Mouse (Mus musculus) spleen, postnatal 14 days (tissue): ENCODE data around the gene Chka.

Experiments used
- DNase-seq, 2 experiments: peaks; one replicate each; pipeline ENCODE4 v3.0.0; 2021 to 2022; ENCODE audit warnings: low spot score in 2 of 2

The Chka gene

GRCm38 (mm10) chr19:3846676-3847604 is 4.6 kb upstream of the Chka start:
- DNase-seq: no peak

- DNase-seq: no peak
These were observed 3.9 kb upstream of the Chka start for GRCm38 (mm10) chr19:3847711-3848110.

GRCm38 (mm10) chr19:3848207-3848808 is 3.3 kb upstream of the Chka start:
- no peak for DNase-seq

GRCm38 (mm10) chr19:3849251-3849650 is 2.3 kb upstream of the Chka start:
- no peak for DNase-seq

DNA sequence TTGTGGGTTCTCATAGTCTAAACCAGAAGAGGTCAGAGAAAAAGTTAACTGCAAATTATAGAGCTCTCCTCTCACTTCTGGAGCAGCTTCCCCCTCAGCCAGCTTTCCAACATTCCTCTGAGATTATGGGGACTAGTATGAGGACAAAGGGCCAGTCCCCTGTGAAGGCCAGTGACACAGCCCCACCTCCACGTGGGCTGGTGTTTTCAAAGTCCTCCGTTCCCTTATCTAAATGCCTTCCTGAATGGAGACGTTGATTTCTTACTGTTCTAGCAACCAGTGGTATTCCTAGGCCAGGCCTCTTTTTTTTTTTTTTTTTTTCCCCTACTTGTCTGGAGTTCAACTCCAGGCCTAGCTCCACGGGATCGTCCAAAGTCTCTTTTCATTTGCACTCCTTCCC is 1.5 kb upstream of the Chka start:
- DNase-seq: no peak

DNA sequence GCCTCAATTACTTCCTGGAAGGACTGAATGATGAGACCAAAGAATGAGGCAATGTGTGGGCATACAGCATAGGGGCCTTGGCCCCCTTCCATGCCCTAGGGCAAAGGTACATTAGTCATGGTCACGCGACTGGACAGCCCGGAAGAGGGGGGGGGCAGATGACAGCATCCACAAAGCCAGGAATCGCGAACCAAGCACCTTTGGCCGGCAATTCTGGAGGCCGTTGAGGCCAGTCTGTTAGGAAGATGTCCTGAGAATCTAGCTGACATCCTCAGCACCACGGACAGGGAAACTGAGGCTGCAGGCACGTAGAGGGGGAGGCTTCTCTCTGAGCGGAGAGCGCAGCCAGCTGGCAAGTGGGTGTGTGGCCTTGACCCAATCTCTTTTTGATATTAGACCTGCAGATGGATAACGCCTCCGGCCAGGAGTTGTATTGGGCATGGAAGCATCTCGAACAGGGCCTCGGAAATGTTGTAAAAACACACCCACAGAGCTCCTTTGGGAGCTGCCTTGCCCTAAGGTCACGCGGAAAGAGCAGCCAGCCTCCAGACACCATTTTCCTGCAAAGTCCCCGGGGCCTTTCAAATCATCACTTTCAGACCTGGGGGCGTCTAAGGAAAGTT is 615 bp upstream of the Chka start:
- DNase-seq: peak in 1 of 2 experiments; percentile 8

GRCm38 (mm10) chr19:3851979-3852681 is 557 bp downstream of the Chka start:
- DNase-seq: peak; percentile 29 to 41

DNA sequence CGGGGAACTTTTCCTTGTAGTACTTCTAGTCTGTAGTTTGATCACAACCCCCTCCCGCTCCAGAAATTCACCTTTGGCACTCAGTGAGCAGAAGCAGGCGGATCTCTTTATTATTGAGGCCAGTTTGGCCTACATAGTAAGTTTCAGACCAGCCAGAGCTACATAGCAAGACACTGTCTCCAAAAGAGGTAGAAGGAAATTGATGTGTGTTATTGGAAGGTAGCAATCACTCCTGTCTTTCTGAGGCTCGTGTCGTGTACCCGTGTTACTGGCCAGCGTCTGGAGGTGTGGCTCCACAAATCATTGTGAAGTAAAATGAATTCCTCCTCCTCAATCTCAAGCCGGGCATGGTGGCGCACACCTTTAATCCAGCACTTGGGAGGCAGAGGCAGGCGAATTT is 1.5 kb downstream of the Chka start:
- no peak for DNase-seq

DNA sequence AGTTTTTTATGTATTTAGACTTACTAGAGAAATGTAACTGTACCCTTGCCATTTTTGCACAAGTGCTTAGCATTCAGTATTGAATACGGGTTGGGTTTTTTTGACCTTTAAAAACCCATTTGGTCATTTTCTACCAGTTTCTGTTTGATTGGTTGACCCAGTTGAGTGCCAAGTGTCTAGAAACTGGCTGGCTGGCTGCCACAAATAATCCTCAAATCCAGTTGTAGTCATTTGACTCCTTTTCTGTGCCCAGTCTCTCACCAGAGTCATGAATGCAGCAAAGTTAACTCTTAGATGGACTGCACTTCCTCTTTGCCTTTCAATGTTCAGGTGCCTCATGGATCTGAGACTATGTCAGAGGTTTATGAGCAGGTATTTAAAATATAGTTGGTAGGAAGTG is 2.3 kb downstream of the Chka start:
- DNase-seq: no peak

- DNase-seq: no peak
These were observed 3.5 kb downstream of the Chka start for GRCm38 (mm10) chr19:3855091-3855490.

- DNase-seq: no peak
These were observed 4.0 kb downstream of the Chka start for GRCm38 (mm10) chr19:3855601-3856000.

DNA sequence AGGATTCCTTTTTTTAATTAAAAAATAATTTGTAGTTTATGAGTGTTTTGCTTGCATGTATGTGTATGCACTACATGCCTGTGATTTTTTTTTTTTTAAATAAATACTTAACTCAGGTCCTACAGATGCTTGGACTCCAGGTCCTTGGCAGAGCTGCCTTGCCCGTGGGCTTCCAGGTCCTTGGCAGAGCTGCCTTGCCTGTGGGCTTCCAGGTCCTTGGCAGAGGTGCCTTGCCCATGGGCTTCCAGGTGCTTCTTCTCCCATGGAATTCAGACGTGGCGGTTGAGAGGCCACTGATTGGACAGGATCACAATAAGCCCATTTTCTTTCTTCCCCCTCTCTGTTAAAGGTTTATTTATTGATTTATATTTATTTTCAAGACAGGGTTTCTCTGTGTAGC is 5.6 kb downstream of the Chka start:
- no peak for DNase-seq

- DNase-seq: no peak
These were observed 11.1 kb downstream of the Chka start for GRCm38 (mm10) chr19:3862713-3863112.

- DNase-seq: no peak
These were observed 13.4 kb downstream of the Chka start for GRCm38 (mm10) chr19:3864960-3865359.

DNA sequence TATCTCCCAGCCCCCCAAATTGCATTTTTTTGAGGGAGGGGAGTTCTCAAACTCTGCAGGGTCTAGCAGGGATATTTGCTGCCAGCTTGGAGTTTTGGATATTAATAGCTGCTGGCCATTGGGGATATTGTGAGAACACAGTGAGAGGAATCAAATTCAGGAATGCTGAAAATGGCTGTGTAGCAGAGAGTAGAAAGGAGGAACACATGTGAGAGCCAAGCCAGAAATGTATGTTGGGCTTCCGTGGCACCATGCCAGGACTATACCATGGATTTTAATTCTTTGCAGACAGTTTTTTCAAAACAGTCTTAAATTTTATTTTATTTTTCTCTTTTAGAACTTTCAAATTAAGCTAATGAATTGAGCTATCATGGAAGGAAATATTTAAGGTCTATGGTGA is 16.7 kb downstream of the Chka start:
- DNase-seq: no peak

DNA sequence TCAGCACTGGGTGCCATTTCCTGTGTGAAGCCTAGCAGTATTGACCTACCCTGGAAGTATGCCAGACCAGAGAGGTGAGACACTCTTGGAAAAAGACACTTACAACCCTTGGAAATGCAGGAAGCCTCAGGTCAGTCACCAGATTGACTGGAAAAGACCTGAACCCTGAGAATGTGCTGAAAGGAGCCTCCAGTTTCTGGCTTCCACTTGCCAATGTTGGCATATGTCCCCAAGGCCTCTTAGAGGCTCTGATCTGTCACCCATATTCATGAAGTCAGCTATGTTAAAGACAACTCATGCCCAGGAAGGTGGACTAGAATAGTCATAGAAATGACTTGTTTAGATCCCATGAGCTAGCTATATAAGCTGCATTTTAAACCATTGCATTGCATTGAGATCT is 19.9 kb downstream of the Chka start:
- no peak for DNase-seq

GRCm38 (mm10) chr19:3872373-3872772 is 20.8 kb downstream of the Chka start:
- DNase-seq: no peak

DNA sequence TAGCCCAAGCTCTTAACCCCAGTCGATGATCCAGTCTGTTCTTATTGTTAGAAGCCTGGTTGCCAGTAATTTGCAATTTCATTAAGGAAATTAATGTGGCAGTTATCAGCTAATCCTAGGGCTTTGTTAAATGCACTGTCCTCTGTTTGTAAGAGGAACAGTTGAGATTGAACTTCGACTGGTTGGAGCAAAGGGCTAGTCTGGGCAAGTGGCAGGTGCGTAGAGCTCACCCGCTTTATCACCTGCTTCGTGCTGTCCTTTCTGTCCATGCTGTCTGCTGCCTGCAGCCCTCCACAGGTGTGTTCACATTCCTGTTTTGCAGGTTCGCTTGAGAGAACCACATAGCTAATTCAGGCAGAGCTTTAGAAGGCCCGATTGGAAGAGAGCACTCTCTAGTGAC is 23.5 kb downstream of the Chka start:
- DNase-seq: no peak

DNA sequence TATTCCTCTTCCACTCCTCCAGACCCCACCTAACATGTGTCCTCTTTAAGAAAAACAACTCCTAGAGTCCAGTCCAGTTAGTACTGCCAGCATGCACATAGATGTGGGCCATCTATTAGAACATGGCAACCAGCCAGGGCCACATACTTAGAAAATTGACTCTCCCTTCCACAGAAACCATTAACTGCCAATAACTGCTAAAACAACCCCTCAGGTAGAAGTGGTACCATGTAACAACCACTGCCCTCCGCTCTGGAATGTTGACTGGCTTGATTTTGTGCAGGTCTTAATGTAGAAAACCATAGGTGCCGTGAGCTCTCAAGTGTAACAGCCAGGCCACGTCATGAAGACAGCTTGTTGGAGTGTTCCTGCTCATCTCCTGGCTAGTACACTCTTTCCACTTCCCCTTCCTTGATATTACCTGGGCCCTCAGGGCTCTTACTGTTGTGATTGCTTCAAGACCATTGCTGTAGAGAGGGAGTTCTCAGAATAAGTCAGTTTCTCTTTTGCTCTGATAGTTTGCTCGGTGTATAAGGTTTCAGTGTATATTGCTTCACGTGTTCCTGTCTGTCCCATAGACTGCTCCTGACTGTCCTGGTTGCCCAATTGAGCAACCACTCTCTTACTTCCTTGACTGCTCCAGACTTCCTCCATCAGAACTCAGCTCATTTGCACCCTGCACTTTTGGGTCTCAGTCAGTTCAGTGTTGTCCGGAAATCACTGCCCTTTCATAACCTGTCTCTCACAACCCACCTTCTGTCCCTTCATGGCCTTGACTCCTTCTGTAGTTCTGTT is 28.7 kb downstream of the Chka start:
- no peak for DNase-seq

DNA sequence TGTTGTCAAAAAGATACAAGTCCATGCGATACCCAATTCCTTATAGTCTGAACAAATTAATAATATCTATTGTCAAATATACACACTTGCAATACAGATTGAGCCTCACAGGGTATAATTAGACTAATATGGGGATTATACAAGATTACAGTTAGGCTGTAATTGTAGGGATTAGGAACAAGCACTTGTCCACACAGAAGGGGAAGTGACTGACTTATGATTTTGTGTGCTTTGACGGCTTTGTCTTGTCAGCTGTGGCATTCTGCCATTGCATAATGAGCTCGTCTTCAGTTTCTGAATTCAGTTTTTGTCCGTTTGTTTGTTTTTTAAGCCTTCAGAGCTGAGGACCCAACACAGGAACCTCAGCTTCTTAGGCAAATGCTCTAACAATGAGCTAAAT is 30.6 kb downstream of the Chka start:
- DNase-seq: no peak

DNA sequence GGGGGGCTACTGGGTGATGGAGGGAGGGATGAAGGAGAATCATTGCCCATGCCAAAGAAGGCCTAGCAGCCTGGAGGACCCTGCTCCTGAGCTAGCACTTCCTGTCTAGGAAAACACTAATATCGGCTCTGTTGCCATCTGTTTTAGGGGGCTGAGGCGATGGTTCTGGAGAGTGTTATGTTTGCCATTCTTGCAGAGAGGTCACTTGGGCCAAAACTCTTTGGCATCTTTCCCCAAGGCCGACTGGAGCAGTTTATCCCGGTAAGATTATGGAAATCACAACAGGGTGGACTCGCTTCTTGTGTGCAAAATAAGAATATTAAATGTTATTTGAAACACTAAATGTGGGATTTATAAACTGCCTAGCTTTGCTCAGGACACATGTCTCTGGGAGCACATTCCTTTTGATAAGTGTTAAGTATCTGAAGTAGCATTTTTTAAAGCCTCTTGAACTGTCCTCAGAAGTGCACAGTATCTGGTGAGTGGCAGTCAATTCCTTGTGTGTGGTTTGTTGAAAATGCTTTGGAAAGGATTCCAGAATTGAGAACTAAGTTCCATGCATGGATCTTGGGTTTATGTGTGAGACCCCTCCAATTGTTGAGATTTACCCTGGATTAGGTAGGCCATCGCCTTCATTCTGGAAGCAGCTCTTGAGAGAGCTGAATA is 32.9 kb downstream of the Chka start:
- no peak for DNase-seq
